10 mouse cellular contexts compared by ENCODE assay signal in genomic region chr7:79515861-79516260, GRCm38 (mm10). TPM values are rescaled to one million over a fixed set of nuclear protein-coding genes. Genes with fewer than 3 reads are reported as not detected.
DNase-seq lines count a peak whose midpoint lies in the region; ATAC-seq and TF ChIP-seq lines count a peak whose summit lies in the region.
"Had no signal": no experiment of that assay in that cellular context is flagged by ENCODE, and none has a peak within 500 bp of the region (broad histone marks: within the 10 kb centered on the region; RNA-seq: fewer than 3 reads in every experiment).

No protein-coding gene starts in this region.

- H3K4me3 ChIP-seq in lung, embryonic 14.5 days (ENCODE audit: low read depth, low read length), result peak overlapping the region; percentile 34
- H3K4me3 ChIP-seq in forebrain, embryonic 14.5 days (ENCODE audit: low read depth, low read length), result peak overlapping the region; percentile 34
- peak overlapping the region; percentile 47 for H3K4me3 ChIP-seq in limb, embryonic 12.5 days (replicated peaks)
- peak overlapping the region; percentile 34 for H3K4me3 ChIP-seq in olfactory bulb, adult 2 months (ENCODE audit: insufficient read depth, low read depth, low read length)

- peaks cover 84% of the 10 kb centered on the region for H3K27me3 ChIP-seq in lung, embryonic 14.5 days (ENCODE audit: insufficient read depth, low read length)
- no peaks in the 10 kb centered on the region for H3K27me3 ChIP-seq in forebrain, embryonic 14.5 days (replicated peaks; ENCODE audit: control insufficient read depth, insufficient read depth, low read length)
- peaks cover 97% of the 10 kb centered on the region for H3K27me3 ChIP-seq in limb, embryonic 12.5 days

- WGBS in lung, embryonic 14.5 days, result 44% methylated on average over 9 of the region's 9 CpGs
- WGBS in forebrain, embryonic 14.5 days, result 19% methylated on average over 9 of the region's 9 CpGs
- 34% methylated on average over 9 of the region's 9 CpGs for WGBS in limb, embryonic 12.5 days
- WGBS in olfactory bulb, adult 2 months, result 9% methylated on average over 9 of the region's 9 CpGs

- H3K36me3 ChIP-seq in lung, embryonic 14.5 days (ENCODE audit: insufficient read depth), result no peaks in the 10 kb centered on the region
- H3K36me3 ChIP-seq in forebrain, embryonic 14.5 days (ENCODE audit: control insufficient read depth, insufficient read depth, low read length), result peaks cover 44% of the 10 kb centered on the region
- no peaks in the 10 kb centered on the region for H3K36me3 ChIP-seq in limb, embryonic 12.5 days

- ATAC-seq in lung, embryonic 14.5 days (ENCODE audit: insufficient read depth), result no peak
- ATAC-seq in forebrain, embryonic 14.5 days, result no peak
- no peak for ATAC-seq in limb, embryonic 12.5 days (ENCODE audit: insufficient number of reproducible peaks, insufficient read depth, low FRiP score, low TSS enrichment, low read depth)
- ATAC-seq: Patski had no signal

- TF ChIP-seq POLR2A in olfactory bulb, adult 2 months (IDR thresholded peaks at IDR 0.05; ENCODE audit: insufficient read depth, low read depth, low read length), result 0 out of 2 replicates have a peak, but pooled peaks have one; percentile 15

- 0 out of 2 replicates have a peak, but pooled peaks cover 9% of the 10 kb centered on the region for H3K4me1 ChIP-seq in lung, embryonic 14.5 days (ENCODE audit: insufficient read depth)
- H3K4me1 ChIP-seq in forebrain, embryonic 14.5 days (ENCODE audit: control insufficient read depth, insufficient read depth, low read length), result peaks cover 86% of the 10 kb centered on the region
- H3K4me1 ChIP-seq in limb, embryonic 12.5 days (replicated peaks), result peaks cover 7% of the 10 kb centered on the region
- H3K4me1 ChIP-seq in olfactory bulb, adult 2 months (ENCODE audit: control insufficient read depth, insufficient read depth, low read length), result peaks cover 57% of the 10 kb centered on the region

- no peak for TF ChIP-seq CTCF in lung, embryonic 14.5 days (IDR thresholded peaks at IDR 0.05; ENCODE audit: low read depth)
- no peak for TF ChIP-seq CTCF in olfactory bulb, adult 2 months (IDR thresholded peaks at IDR 0.05; ENCODE audit: insufficient read depth, low read depth, low read length)

- H3K4me2 ChIP-seq in lung, embryonic 14.5 days, result peak overlapping the region; percentile 66
- H3K4me2 ChIP-seq in forebrain, embryonic 14.5 days (ENCODE audit: low read length), result peak overlapping the region; percentile 99
- H3K4me2 ChIP-seq in limb, embryonic 12.5 days, result peak overlapping the region; percentile 64

- H3K9ac ChIP-seq in lung, embryonic 14.5 days, result no peak overlapping the region
- H3K9ac ChIP-seq in forebrain, embryonic 14.5 days (ENCODE audit: low read length), result peak overlapping the region; percentile 100
- H3K9ac ChIP-seq in limb, embryonic 12.5 days (replicated peaks), result no peak overlapping the region

- H3K27ac ChIP-seq in lung, embryonic 14.5 days (ENCODE audit: low read depth), result no peak overlapping the region
- H3K27ac ChIP-seq in forebrain, embryonic 14.5 days (ENCODE audit: low read depth, low read length), result peak overlapping the region; percentile 100
- H3K27ac ChIP-seq in limb, embryonic 12.5 days, result no peak overlapping the region
- H3K27ac ChIP-seq in olfactory bulb, adult 2 months (ENCODE audit: insufficient read depth, low read depth, low read length), result peak overlapping the region; percentile 99

- no peaks in the 10 kb centered on the region for H3K9me3 ChIP-seq in lung, embryonic 14.5 days (ENCODE audit: low read depth, low read length)
- H3K9me3 ChIP-seq in forebrain, embryonic 14.5 days (replicated peaks; ENCODE audit: control insufficient read depth, low read length), result no peaks in the 10 kb centered on the region
- H3K9me3 ChIP-seq in limb, embryonic 12.5 days, result no peaks in the 10 kb centered on the region

- no peak for DNase-seq in lung, embryonic 14.5 days
- DNase-seq in lung, adult 18-20 months, result no peak
- DNase-seq in forebrain, embryonic 14.5 days (ENCODE audit: low spot score), result no peak
- no peak for DNase-seq in urinary bladder, postnatal 10 days (ENCODE audit: low spot score)
- DNase-seq in frontal cortex, postnatal 36 days (ENCODE audit: low spot score in 2 of 2), result no peak
- no peak for DNase-seq in urinary bladder, postnatal 4 days (ENCODE audit: low spot score in 2 of 2)
- DNase-seq: gastrocnemius, postnatal 25 days had no signal

RNA-seq across cellular contexts. Expression of gene Polg, which starts 49.7 kb away (rescaled TPM):
- 53.9 and 65.0 TPM in 2 replicates for polyA plus RNA-seq in lung, embryonic 14.5 days (2014; fragmentation: Nextera tagmentation; extraction: Ambion mirVana)
- polyA plus RNA-seq in forebrain, embryonic 14.5 days (2014; fragmentation: Nextera tagmentation; extraction: Ambion mirVana), result 20.2 and 23.4 TPM in 2 replicates
- polyA plus RNA-seq in limb, embryonic 12.5 days (2016; fragmentation: Nextera tagmentation; extraction: Ambion mirVana), result 50.4 and 53.3 TPM in 2 replicates
- 134 TPM in 1 of 2 replicates, not detected in the other for polyA plus RNA-seq in olfactory bulb, adult 2 months (2012; ENCODE audit: insufficient read depth, insufficient read length, low replicate concordance, missing spikeins)

Comparison
In these comparisons a context has a peak if more than half of its experiments do, and no peak if none do; other contexts are left out.
1. H3K27ac ChIP-seq: peak in forebrain, embryonic 14.5 days (single experiment) and olfactory bulb, adult 2 months (single experiment); none in lung, embryonic 14.5 days (single experiment) and limb, embryonic 12.5 days (single experiment).
2. Peak in every context shown above with its lines, with median percentiles within 50 percentile points of each other: H3K4me2 ChIP-seq and H3K4me3 ChIP-seq.